Mouse (Mus musculus) thymus, adult 2 months (tissue): Measurements from ENCODE around the gene Tsc22d1. TPM values are rescaled to one million over a fixed set of nuclear protein-coding genes. Genes with fewer than 3 reads are reported as not detected.

ENCODE experiments used
- DNase-seq: peaks from one replicate; pipeline ENCODE4 v3.0.0; 2021
- H3K27ac ChIP-seq: fragments of 200-500 bp; 2 replicates; pipeline ENCODE4 v1.5.1; 2012; ENCODE audit warnings: low read length, control low read depth; ENCODE audit not compliant: control insufficient read depth, insufficient read depth
- H3K27me3 ChIP-seq: fragments of 200-500 bp; 2 replicates; pipeline ENCODE4 v1.6.1; 2012; ENCODE audit warnings: mild to moderate bottlenecking, low read length, moderate library complexity, mixed read lengths; ENCODE audit not compliant: control insufficient read depth, insufficient read depth
- H3K36me3 ChIP-seq: fragments of 200-500 bp; 2 replicates; pipeline ENCODE4 v1.6.1; 2012; ENCODE audit warnings: mild to moderate bottlenecking, low read length, moderate library complexity; ENCODE audit not compliant: control insufficient read depth, insufficient read depth
- H3K4me1 ChIP-seq: fragments of 200-500 bp; replicated peaks from 2 replicates; pipeline ENCODE4 v1.6.1; 2012; ENCODE audit warnings: low read length; ENCODE audit not compliant: control insufficient read depth, insufficient read depth
- H3K4me3 ChIP-seq: fragments of 200-500 bp; 2 replicates; pipeline ENCODE4 v1.5.1; 2012; ENCODE audit warnings: mild to moderate bottlenecking, low read length, control low read depth, moderate library complexity; ENCODE audit not compliant: control insufficient read depth, insufficient read depth
- CTCF ChIP-seq: fragments of 200-500 bp; IDR thresholded peaks from 2 replicates; pipeline ENCODE4 v1.5.1; 2012; ENCODE audit warnings: mild to moderate bottlenecking, control low read depth, low read length, moderate library complexity, borderline replicate concordance; ENCODE audit not compliant: control insufficient read depth, poor library complexity, insufficient read depth; ENCODE audit errors: extremely low read depth
- POLR2A ChIP-seq: fragments of 200-500 bp; IDR thresholded peaks from 2 replicates; pipeline ENCODE4 v1.6.1; 2012; ENCODE audit warnings: mild to moderate bottlenecking, low read length, control low read depth, moderate library complexity; ENCODE audit not compliant: control insufficient read depth, poor library complexity, insufficient read depth; ENCODE audit errors: extremely low read depth
- WGBS: fragments of 180-500 bp; shearing (Covaris S2); methylation state at CpG from one replicate; pipeline ENCODE4 v1.1.7; 2018; 5-methylcytosine and 5-hydroxymethylcytosine counted together
- polyA plus RNA-seq: library from polyadenylated mRNA; depleted of rRNA; stranded (reverse); fragments of >200 nt; gene quantifications from 2 replicates; pipeline ENCODE4 v1.2.3, GENCODE M21; 2012

Gene Tsc22d1
- polyA plus RNA-seq, 1 experiment, result 142 TPM

DNA sequence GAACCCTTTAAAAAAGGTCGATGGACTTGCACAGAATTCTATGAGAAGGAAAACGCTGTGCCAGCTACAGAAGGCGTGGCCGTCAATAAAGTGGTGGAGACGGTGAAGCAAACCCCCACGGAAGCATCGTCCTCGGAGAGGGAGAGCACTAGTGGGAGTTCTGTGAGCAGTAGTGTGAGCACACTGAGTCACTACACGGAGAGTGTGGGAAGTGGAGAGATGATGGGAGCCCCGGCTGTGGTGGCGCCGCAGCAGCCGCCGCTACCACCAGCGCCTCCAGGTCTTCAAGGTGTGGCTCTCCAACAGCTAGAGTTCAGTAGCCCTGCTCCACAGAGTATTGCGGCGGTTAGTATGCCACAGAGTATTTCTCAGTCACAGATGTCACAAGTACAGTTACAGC, 2.6 kb downstream of the Tsc22d1 start:
- no peaks in the 10 kb centered on the region for H3K36me3 ChIP-seq
- no peaks in the 10 kb centered on the region for H3K27me3 ChIP-seq
- WGBS, result 96% methylated on average over 17 of the region's 17 CpGs
- peaks cover 13% of the 10 kb centered on the region for H3K4me1 ChIP-seq
- TF ChIP-seq CTCF (no peak), POLR2A (no peak)
- DNase-seq, result no peak
- H3K27ac ChIP-seq, result no peak overlapping the region
- H3K4me3 ChIP-seq, result no peak overlapping the region

- TF ChIP-seq CTCF (no peak), POLR2A (no peak)
- Histone ChIP-seq H3K4me1 (peaks cover 11% of the 10 kb centered on the region), H3K36me3 (no peaks in the 10 kb centered on the region), H3K27me3 (no peaks in the 10 kb centered on the region), H3K27ac (no peak overlapping the region), H3K4me3 (no peak overlapping the region)
- 90% methylated on average over 7 of the region's 7 CpGs for WGBS
- DNase-seq, result no peak
These were observed 6.0 kb downstream of the Tsc22d1 start for GRCm38 (mm10) chr14:76420726-76421125.

DNA sequence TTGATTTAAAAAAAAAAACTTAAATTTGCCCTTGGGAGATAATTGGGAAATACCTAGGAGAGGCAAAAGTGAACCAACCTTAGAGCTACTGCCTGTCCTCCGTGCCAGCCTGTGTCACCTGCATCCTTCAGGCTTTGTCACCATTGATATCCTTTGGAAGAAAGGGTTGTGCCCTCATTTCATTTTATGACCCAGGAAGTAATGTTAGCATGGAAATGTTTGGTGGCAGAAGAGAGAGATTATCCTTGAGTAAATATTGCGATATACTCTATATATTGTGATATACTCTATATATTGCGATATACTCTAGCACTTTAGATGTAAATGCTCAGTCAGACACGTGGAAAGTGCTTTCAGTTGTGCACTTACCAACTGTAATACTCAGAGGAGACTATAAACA, 6.4 kb downstream of the Tsc22d1 start:
- Histone ChIP-seq H3K4me1 (peaks cover 8% of the 10 kb centered on the region), H3K36me3 (no peaks in the 10 kb centered on the region), H3K27ac (no peak overlapping the region), H3K27me3 (no peaks in the 10 kb centered on the region), H3K4me3 (no peak overlapping the region)
- no peak for DNase-seq
- 88% methylated on average over 4 of the region's 4 CpGs for WGBS
- TF ChIP-seq CTCF, result no peak
- no peak for TF ChIP-seq POLR2A

DNA sequence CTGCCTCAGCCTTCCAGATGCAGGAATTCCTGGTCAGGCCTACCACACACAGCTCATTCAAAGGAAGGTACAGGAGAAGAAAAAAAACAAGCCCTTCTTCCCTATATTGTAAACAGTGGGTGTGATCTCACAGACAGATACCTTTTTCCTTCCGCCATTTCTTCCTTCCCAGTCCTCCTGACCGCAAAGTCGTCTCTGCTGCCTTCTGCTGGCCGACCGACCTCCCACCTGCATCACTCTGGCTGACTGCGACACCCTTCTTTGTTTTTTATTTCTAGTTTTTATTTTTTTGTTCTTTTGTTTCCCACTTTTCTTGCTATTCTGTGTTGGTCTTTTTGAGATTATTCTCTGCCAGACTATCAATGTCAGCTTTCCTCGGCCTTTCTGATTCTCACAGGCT, 10.7 kb downstream of the Tsc22d1 start:
- H3K4me1 ChIP-seq, result 0 out of 2 replicates have a peak, but pooled peaks cover 2% of the 10 kb centered on the region
- WGBS, result 94% methylated on average over 7 of the region's 7 CpGs
- no peak overlapping the region for H3K4me3 ChIP-seq
- no peaks in the 10 kb centered on the region for H3K36me3 ChIP-seq
- no peaks in the 10 kb centered on the region for H3K27me3 ChIP-seq
- no peak for DNase-seq
- TF ChIP-seq POLR2A, result no peak
- TF ChIP-seq CTCF, result no peak
- no peak overlapping the region for H3K27ac ChIP-seq

DNA sequence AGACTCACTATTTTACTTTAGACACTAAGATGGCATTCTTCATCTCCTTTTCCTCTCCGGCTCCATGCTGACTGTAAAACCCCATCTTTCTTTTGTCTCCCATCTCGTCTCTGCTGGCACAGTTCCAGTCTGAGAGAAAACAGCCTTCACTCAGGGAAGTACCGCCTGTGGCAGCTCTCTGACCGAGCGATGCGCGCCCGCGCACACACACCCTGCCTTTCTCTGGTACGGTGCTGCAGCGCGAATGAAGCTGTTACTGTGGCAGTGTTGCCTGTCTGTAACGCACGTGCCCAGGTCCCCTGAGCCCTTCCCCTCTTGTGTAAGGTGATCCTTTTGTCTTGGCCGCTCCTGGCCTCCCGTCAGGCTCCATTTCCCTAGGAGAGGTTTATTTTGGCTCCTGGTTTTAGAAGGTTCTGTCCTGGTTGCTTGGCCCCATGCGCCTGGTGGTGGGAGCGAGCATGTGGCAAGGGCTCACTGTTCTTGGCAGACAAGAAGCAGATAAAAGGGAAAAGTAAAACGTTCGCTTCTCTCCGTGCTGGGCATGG, 11.3 kb downstream of the Tsc22d1 start:
- DNase-seq, result no peak
- no peak for TF ChIP-seq CTCF
- no peak for TF ChIP-seq POLR2A
- WGBS, result 96% methylated on average over 21 of the region's 21 CpGs
- no peak overlapping the region for H3K4me3 ChIP-seq
- H3K4me1 ChIP-seq, result 0 out of 2 replicates have a peak, but pooled peaks cover 2% of the 10 kb centered on the region
- H3K27ac ChIP-seq, result no peak overlapping the region
- H3K27me3 ChIP-seq, result no peaks in the 10 kb centered on the region
- H3K36me3 ChIP-seq, result no peaks in the 10 kb centered on the region

- Histone ChIP-seq H3K27ac (no peak overlapping the region), H3K36me3 (no peaks in the 10 kb centered on the region), H3K4me3 (no peak overlapping the region), H3K27me3 (no peaks in the 10 kb centered on the region), H3K4me1 (0 out of 2 replicates have a peak, but pooled peaks cover 2% of the 10 kb centered on the region)
- WGBS, result 63% methylated on average over 2 of the region's 2 CpGs
- no peak for TF ChIP-seq CTCF
- no peak for TF ChIP-seq POLR2A
- no peak for DNase-seq
These were observed 14.1 kb downstream of the Tsc22d1 start for GRCm38 (mm10) chr14:76428855-76429254.

DNA sequence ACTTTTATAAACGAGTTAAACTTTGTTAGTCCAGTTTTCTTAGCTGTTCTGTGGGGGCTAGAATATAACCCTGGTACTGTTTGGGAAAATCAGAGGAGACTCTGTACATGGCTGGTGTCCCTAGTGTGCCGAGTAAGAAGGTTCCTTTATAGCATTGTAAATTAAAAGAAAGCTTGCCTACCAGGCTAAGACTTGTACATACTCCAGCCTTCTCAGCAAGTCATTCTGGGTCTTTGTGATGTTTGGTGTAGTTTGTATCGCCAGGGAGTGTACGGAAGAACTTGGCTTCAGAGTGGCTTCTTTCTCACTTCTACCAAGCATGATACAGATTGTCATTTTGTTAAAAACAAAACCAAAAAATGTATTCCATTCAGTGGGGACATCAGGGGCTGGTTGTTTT, 17.2 kb downstream of the Tsc22d1 start:
- WGBS, result 95% methylated on average over 4 of the region's 4 CpGs
- Histone ChIP-seq H3K27me3 (no peaks in the 10 kb centered on the region), H3K27ac (no peak overlapping the region), H3K36me3 (no peaks in the 10 kb centered on the region), H3K4me1 (no peaks in the 10 kb centered on the region), H3K4me3 (no peak overlapping the region)
- TF ChIP-seq POLR2A, result no peak
- no peak for TF ChIP-seq CTCF
- DNase-seq, result no peak
